Mouse (Mus musculus) ES-E14 (cell line): ENCODE data around the gene Ercc6l2. TPM values are rescaled to one million over a fixed set of nuclear protein-coding genes. Genes with fewer than 3 reads are reported as not detected.

Source experiments
- DNase-seq: peaks from one replicate; pipeline ENCODE4 v3.0.0-alpha.2; 2013; ENCODE audit warnings: low read depth, low spot score
- H3K27ac ChIP-seq: 2 replicates; pipeline ENCODE4 v1.5.1; 2012; ENCODE audit warnings: low read depth, mild to moderate bottlenecking, low read length, moderate library complexity, mixed read lengths; ENCODE audit not compliant: poor library complexity, insufficient read depth, severe bottlenecking
- H3K36me3 ChIP-seq: 2 replicates; pipeline ENCODE4 v1.6.1; 2012; ENCODE audit warnings: mild to moderate bottlenecking, low read length, moderate library complexity, mixed read lengths; ENCODE audit not compliant: control insufficient read depth, poor library complexity, insufficient read depth, severe bottlenecking
- H3K4me1 ChIP-seq, 2 experiments: fragments of 150-350 bp in 1 of 2; sonication (generic) in 1 of 2; 2 replicates each; pipeline ENCODE4 v1.6.1; 2012; ENCODE audit warnings: low read length in 2 of 2, mild to moderate bottlenecking in 1 of 2, mixed read lengths in 1 of 2; ENCODE audit not compliant: control insufficient read depth in 2 of 2, insufficient read depth in 2 of 2, poor library complexity in 1 of 2
- H3K4me3 ChIP-seq, 2 experiments: fragments of 150-350 bp in 1 of 2; sonication (generic) in 1 of 2; 2 replicates each; pipeline ENCODE4 v1.5.1; 2012; ENCODE audit warnings: low read length in 2 of 2, low read depth in 1 of 2, mild to moderate bottlenecking in 1 of 2, mixed read lengths in 1 of 2; ENCODE audit not compliant: insufficient read depth in 1 of 2, poor library complexity in 1 of 2, severe bottlenecking in 1 of 2
- H3K9ac ChIP-seq: 2 replicates; pipeline ENCODE4 v1.6.1; 2012; ENCODE audit warnings: low read depth, mild to moderate bottlenecking, low read length, mixed read lengths; ENCODE audit not compliant: poor library complexity, insufficient read depth, severe bottlenecking
- H3K9me3 ChIP-seq: fragments of 150-350 bp; sonication (generic); 2 replicates; pipeline ENCODE4 v1.6.1; 2012; ENCODE audit warnings: low read depth, mild to moderate bottlenecking, low read length; ENCODE audit not compliant: control insufficient read depth, insufficient read depth
- CHD2 ChIP-seq: IDR thresholded peaks from 2 replicates; pipeline ENCODE4 v1.6.1; 2014; ENCODE audit warnings: mild to moderate bottlenecking, low read depth, low read length, inconsistent platforms
- HCFC1 ChIP-seq: IDR thresholded peaks from 2 replicates; pipeline ENCODE4 v1.6.1; 2012; ENCODE audit warnings: low read length, inconsistent platforms, borderline replicate concordance; ENCODE audit not compliant: insufficient read depth
- MAFK ChIP-seq: IDR thresholded peaks from 2 replicates; pipeline ENCODE4 v1.6.1; 2014; ENCODE audit warnings: mild to moderate bottlenecking, low read depth, low read length, inconsistent platforms; ENCODE audit not compliant: insufficient read depth
- ZC3H11A ChIP-seq: IDR thresholded peaks from 2 replicates; pipeline ENCODE4 v1.6.1; 2012; ENCODE audit warnings: low read depth, mild to moderate bottlenecking, inconsistent platforms, low read length, borderline replicate concordance
- ZNF384 ChIP-seq: IDR thresholded peaks from 2 replicates; pipeline ENCODE4 v1.6.1; 2012; ENCODE audit warnings: low read depth, low read length, inconsistent platforms
- in situ Hi-C, 2 experiments: fragments of 600-800 bp; cut with MboI; formaldehyde crosslinking; loops; one replicate each; pipeline ENCODE4 v1.15.1; 2025; ENCODE audit warnings: low sequenced_read_pairs in 2 of 2, inconsistent platforms in 1 of 2; ENCODE audit not compliant: unreplicated experiment in 2 of 2
- total RNA-seq: library from RNA; depleted of rRNA; stranded (reverse); fragments of 300-350 nt; gene quantifications from 2 replicates; pipeline ENCODE4 v1.2.3, GENCODE M21; 2012

Ercc6l2 gene
- total RNA-seq, 1 experiment: 28.1 TPM

GRCm38 (mm10) chr13:63930525-63930924, 115.5 kb downstream of the Ercc6l2 start:
- in situ Hi-C loops: no loop called here
- peak overlapping the region in 1 of 2 experiments; percentile 26; a peak in 1 of 4 replicates for H3K4me3 ChIP-seq
- no peaks in the 10 kb centered on the region for H3K9me3 ChIP-seq
- no peak for TF ChIP-seq ZC3H11A
- TF ChIP-seq HCFC1: no peak
- TF ChIP-seq MAFK: no peak
- no peak for TF ChIP-seq ZNF384
- no peak for TF ChIP-seq CHD2
- H3K9ac ChIP-seq: no peak overlapping the region
- DNase-seq: no peak
- H3K27ac ChIP-seq: no peak overlapping the region
- no peaks in the 10 kb centered on the region for H3K36me3 ChIP-seq
- peaks cover 11 to 22% of the 10 kb centered on the region in 2 experiments; a peak in 3 of 4 replicates for H3K4me1 ChIP-seq

GRCm38 (mm10) chr13:63936369-63936768, 121.3 kb downstream of the Ercc6l2 start:
- Histone ChIP-seq H3K9me3 (no peaks in the 10 kb centered on the region), H3K27ac (no peak overlapping the region), H3K4me3 (no peak overlapping the region), H3K36me3 (no peaks in the 10 kb centered on the region), H3K4me1 (peaks cover 7 to 14% of the 10 kb centered on the region in 2 experiments; a peak in 3 of 4 replicates), H3K9ac (no peak overlapping the region)
- TF ChIP-seq ZNF384 (no peak), ZC3H11A (no peak), CHD2 (no peak), MAFK (no peak), HCFC1 (no peak)
- no peak for DNase-seq
- in situ Hi-C loops: no loop called here

GRCm38 (mm10) chr13:63940257-63940656, 125.2 kb downstream of the Ercc6l2 start:
- Histone ChIP-seq H3K27ac (no peak overlapping the region), H3K9me3 (no peaks in the 10 kb centered on the region), H3K36me3 (no peaks in the 10 kb centered on the region), H3K4me3 (no peak overlapping the region), H3K4me1 (peaks cover 0 to 14% of the 10 kb centered on the region in 2 experiments; a peak in 2 of 4 replicates), H3K9ac (no peak overlapping the region)
- TF ChIP-seq ZC3H11A (no peak), CHD2 (no peak), MAFK (no peak), HCFC1 (no peak), ZNF384 (no peak)
- in situ Hi-C loops: no loop called here
- no peak for DNase-seq

DNA sequence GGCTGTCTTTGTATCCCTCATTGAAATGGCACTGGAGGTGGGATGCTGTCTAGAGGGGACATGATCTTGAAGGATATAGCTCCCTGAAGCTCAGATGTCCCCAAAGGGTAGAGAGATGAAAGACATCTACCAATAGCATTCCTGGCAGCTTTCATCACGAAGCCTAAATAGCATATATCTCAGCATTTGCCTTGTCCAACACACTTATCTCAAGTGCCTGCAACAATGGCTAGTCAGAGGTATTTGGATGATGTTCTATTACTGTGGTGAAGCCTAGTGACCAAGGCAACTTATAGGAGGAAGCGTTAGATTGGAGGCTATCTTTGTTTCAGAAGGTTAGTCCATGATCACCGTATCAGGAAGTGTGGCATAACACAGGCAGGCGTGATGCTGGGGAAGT, 126.1 kb downstream of the Ercc6l2 start:
- no peak overlapping the region for H3K9ac ChIP-seq
- TF ChIP-seq CHD2: no peak
- TF ChIP-seq HCFC1: no peak
- no peak for TF ChIP-seq ZNF384
- TF ChIP-seq MAFK: no peak
- TF ChIP-seq ZC3H11A: no peak
- no peak overlapping the region for H3K4me3 ChIP-seq
- H3K36me3 ChIP-seq: no peaks in the 10 kb centered on the region
- H3K27ac ChIP-seq: no peak overlapping the region
- DNase-seq: no peak
- peaks cover 0 to 15% of the 10 kb centered on the region in 2 experiments; a peak in 2 of 4 replicates for H3K4me1 ChIP-seq
- H3K9me3 ChIP-seq: no peaks in the 10 kb centered on the region
- in situ Hi-C loops: no loop called here
